Mouse (Mus musculus) C2C12 (cell line): ENCODE measurements around the gene Cux2. TPM values are rescaled to one million over a fixed set of nuclear protein-coding genes. Genes with fewer than 3 reads are reported as not detected.

Experiments used
- H3K27me3 ChIP-seq: one replicate; pipeline ENCODE4 v1.6.1; 2011; ENCODE audit not compliant: control insufficient read depth, insufficient read depth, insufficient read length
- H3K36me3 ChIP-seq: one replicate; pipeline ENCODE4 v1.6.1; 2011; ENCODE audit not compliant: control insufficient read depth, insufficient read depth
- H3K4me3 ChIP-seq: one replicate; pipeline ENCODE4 v1.5.1; 2011; ENCODE audit warnings: mild to moderate bottlenecking, control low read depth; ENCODE audit not compliant: poor library complexity, insufficient read depth, severe bottlenecking
- H3K79me2 ChIP-seq: one replicate; pipeline ENCODE4 v1.6.1; 2011; ENCODE audit not compliant: control insufficient read depth, insufficient read depth
- H3K79me3 ChIP-seq: one replicate; pipeline ENCODE4 v1.6.1; 2011; ENCODE audit warnings: low read depth, control low read depth
- H3ac ChIP-seq: one replicate; pipeline ENCODE3; 2011; ENCODE audit warnings: low read depth; ENCODE audit not compliant: control insufficient read depth, insufficient read length
- CEBPB ChIP-seq: IDR thresholded peaks from one replicate; pipeline ENCODE4 v1.6.1; 2011; ENCODE audit warnings: low read depth, mild to moderate bottlenecking, control low read depth, moderate library complexity
- CTCF ChIP-seq: IDR thresholded peaks from one replicate; pipeline ENCODE4 v1.5.1; 2011; ENCODE audit not compliant: control insufficient read depth, insufficient read depth, insufficient read length
- FOSL1 ChIP-seq: IDR thresholded peaks from one replicate; pipeline ENCODE4 v1.8.0; 2011; ENCODE audit warnings: mild to moderate bottlenecking, low read length; ENCODE audit not compliant: poor library complexity, insufficient read depth, severe bottlenecking
- MAX ChIP-seq: IDR thresholded peaks from one replicate; pipeline ENCODE4 v1.6.1; 2011; ENCODE audit warnings: mild to moderate bottlenecking, control low read depth
- MYOD1 ChIP-seq: IDR thresholded peaks from one replicate; pipeline ENCODE4 v1.6.1; 2011; ENCODE audit warnings: low read depth; ENCODE audit not compliant: control insufficient read depth, insufficient read length
- MYOG ChIP-seq: IDR thresholded peaks from one replicate; pipeline ENCODE4 v1.6.1; 2011; ENCODE audit not compliant: control insufficient read depth, insufficient read length; ENCODE audit errors: extremely low read depth
- USF1 ChIP-seq: IDR thresholded peaks from one replicate; pipeline ENCODE4 v1.6.1; 2011; ENCODE audit warnings: low read depth, mild to moderate bottlenecking, control low read depth, moderate library complexity
- polyA plus RNA-seq: library from polyadenylated mRNA; unstranded; fragments of >200 nt; fragmentation: generic; extraction: Trizol; gene quantifications from one replicate; pipeline ENCODE4 v1.2.1, GENCODE M21; 2012; ENCODE audit warnings: missing spikeins

The Cux2 gene
- polyA plus RNA-seq, 1 experiment = 0.08 TPM

DNA sequence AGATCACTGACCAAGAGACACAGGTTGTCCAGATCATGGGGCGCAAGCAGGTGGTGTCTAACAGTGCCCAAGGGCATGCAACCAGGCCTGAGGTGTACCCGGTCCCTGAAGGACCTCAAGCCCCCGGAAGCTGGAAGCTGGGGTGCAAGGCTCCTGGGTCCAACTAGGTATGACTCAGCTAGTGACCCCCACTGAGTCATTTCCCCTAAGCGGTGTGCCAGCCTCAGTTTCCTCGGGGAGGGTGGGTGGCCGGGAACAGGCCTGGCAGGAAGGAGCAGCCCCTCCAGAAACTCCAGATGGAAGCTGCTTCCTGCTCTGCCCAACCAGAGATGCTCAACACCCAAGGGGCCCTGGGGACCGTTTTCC is 215.7 kb downstream of the Cux2 start:
- Histone ChIP-seq H3K36me3 (peaks cover 29% of the 10 kb centered on the region), H3K4me3 (peak overlapping the region; percentile 79), H3K79me2 (peaks cover 74% of the 10 kb centered on the region), H3K79me3 (peaks cover 63% of the 10 kb centered on the region), H3ac (peak overlapping the region; percentile 46), H3K27me3 (no peaks in the 10 kb centered on the region)
- TF ChIP-seq CTCF (no peak), MYOD1 (no peak), FOSL1 (no peak), CEBPB (no peak), USF1 (no peak), MAX (no peak)

DNA sequence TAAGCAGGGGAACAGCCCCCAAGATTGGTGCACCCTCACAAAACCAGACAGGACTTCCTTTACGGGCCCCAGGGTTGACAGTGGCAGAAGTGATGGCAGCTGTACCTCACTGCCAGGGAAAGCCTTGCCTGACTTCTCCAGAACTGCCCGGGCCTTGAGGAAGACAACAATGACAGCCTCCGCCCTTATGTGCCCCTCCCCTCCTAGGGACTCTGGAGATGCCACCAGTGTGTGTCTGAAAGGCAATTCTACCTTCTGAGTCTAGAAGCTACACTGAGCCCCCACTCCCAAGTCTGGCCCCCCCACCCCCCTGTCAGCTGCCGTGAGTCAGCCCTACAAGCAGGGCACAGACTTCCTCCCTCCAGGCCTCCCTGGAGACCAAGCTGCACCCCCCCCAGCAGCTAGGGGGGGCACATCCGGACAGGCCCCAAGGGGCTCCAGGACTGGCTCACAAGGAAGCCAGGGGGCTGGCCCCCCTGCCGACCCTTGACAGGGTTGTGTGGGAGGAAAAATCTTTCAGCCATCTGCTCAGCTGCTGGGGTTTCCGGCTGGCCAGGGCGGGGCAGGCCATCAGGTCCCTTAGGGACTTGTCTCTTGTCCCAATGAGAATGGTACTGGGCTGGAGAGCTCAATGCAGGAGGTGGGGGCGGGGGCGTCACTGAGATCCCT is 216.2 kb downstream of the Cux2 start:
- H3K27me3 ChIP-seq = no peaks in the 10 kb centered on the region
- H3K4me3 ChIP-seq = peak overlapping the region; percentile 79
- peaks cover 65% of the 10 kb centered on the region for H3K79me3 ChIP-seq

DNA sequence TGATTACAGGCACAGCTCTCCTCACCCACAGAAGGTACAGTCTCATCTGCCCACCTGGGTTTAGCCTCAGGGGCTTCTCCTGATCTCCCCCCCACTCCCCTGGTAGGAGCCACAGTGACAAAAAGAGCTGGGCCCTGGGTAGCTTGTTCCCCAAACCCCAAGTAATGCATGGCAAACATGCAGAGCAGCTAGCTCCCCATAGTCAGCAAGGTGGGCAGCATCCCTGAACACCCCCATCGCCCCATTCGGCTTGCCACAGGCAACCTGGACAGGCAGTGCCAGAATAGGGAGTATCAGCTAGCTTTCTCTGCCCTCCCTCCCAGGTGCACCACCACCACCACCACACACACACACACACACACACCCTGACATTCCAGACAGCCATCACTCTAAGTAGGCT is 216.7 kb downstream of the Cux2 start:
- Histone ChIP-seq H3K79me2 (peaks cover 85% of the 10 kb centered on the region), H3K36me3 (peaks cover 37% of the 10 kb centered on the region)
- TF ChIP-seq MYOG (no peak), USF1 (no peak), CEBPB (no peak), MAX (no peak), FOSL1 (no peak), MYOD1 (no peak), CTCF (no peak)

More for the DNA sequence above, 216.2 kb downstream of the Cux2 start:
- TF ChIP-seq MYOG (no peak), CEBPB (no peak), FOSL1 (no peak), MAX (no peak), MYOD1 (no peak), CTCF (no peak), USF1 (no peak)
- H3K36me3 ChIP-seq = peaks cover 34% of the 10 kb centered on the region
- peak overlapping the region; percentile 50 for H3ac ChIP-seq
- H3K79me2 ChIP-seq = peaks cover 79% of the 10 kb centered on the region

DNA sequence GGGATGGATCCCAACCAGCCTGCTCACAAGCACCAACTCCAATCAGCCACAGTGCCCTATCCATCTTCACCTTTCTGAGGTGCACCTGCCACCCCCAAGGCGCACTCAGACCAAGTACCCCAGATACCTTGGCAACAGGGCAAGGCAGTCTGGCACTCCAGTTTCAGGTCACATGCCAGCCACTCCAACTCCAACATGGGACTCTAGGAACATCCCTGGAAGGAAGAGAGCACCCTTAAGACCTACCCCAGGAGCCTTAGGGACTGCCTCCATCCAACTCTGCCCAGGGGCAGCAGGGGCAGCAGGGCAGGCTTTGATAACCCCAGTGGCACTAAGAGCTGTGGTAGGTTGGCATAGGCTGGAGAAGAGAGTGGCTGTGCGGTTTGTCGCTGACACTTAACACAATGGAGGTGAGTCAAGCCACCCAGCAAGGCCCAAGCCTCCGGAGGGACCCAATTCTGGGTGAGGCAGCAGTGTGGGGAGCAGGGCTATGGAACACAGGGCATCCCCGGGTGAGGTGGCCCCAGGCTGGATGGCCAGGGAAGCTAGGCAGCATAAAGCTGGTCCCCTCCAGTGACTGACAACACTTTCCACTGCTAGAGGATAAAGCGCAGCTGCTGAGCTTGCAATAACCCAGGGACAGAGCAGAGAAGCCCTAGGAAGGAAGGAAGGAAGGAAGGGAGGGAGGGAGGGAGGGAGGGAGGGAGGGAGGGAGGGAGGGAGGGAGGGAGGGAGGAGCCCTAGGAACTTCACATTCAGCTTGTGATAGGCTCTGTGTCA is 217.3 kb downstream of the Cux2 start:
- Histone ChIP-seq H3K27me3 (no peaks in the 10 kb centered on the region), H3K79me3 (peaks cover 73% of the 10 kb centered on the region), H3K36me3 (peaks cover 43% of the 10 kb centered on the region), H3K79me2 (peaks cover 91% of the 10 kb centered on the region), H3K4me3 (no peak overlapping the region), H3ac (no peak overlapping the region)
- no peak for TF ChIP-seq CTCF
- TF ChIP-seq USF1 = no peak
- no peak for TF ChIP-seq MAX
- TF ChIP-seq CEBPB = no peak
- TF ChIP-seq FOSL1 = no peak
- TF ChIP-seq MYOG = no peak
- no peak for TF ChIP-seq MYOD1

More for the DNA sequence above, 216.7 kb downstream of the Cux2 start:
- Histone ChIP-seq H3K27me3 (no peaks in the 10 kb centered on the region), H3K79me3 (peaks cover 68% of the 10 kb centered on the region), H3ac (peak overlapping the region; percentile 50), H3K4me3 (no peak overlapping the region)

DNA sequence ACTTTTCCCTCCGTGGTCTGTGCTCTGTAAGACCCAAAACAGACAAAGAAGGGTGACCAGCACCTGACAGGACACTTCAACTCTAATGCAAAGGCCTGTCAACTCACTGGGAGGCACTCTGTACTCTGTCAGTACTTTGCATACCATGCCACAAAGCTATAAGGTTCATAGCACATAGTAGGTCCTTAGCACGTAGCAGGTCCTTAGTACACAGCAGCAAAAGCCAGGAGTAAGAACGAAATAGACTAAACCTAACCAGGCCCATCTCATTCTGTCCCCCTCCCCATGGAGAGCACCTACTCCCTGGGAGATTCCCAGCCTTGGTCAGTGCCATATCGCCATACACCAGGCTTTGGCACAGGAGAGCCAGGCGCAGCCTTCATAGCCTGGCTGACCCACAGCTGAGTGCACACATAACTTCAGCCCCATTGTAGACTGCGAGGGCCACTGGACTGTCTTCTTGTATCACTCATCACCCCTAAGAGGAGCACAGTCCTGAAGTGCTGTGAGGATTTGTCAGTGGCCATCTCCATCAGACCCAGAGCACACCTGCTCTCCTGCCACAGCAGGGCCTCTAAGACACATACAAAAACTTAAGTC is 218.8 kb downstream of the Cux2 start:
- Histone ChIP-seq H3K36me3 (peaks cover 57% of the 10 kb centered on the region), H3K27me3 (no peaks in the 10 kb centered on the region), H3K79me2 (peaks cover 100% of the 10 kb centered on the region), H3K4me3 (no peak overlapping the region), H3K79me3 (peaks cover 86% of the 10 kb centered on the region), H3ac (no peak overlapping the region)
- no peak for TF ChIP-seq CTCF
- TF ChIP-seq MYOD1 = no peak
- no peak for TF ChIP-seq FOSL1
- TF ChIP-seq MYOG = no peak
- TF ChIP-seq USF1 = no peak
- TF ChIP-seq CEBPB = no peak
- no peak for TF ChIP-seq MAX
